12 mouse cellular contexts compared by ENCODE assay signal in the genomic region with DNA sequence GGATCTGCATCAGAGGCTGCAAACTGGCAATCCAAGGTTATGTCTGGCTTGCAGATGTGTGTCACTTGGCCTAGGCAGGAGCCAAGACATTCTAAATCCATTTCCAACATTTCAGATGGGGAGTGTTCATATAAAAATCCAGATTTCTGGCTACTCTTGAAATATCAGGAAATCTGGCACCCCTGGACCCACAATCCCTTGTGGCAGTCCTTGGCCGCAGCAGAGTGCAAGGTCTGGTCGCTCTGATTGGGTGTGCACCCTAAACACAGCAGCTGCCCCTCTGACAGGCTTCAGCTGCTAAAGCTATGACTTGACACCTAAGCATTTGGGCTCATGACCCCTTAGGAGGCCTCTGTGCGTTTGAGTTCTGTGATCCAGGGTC.
A peak's percentile ranks its signal among the peaks of the same experiment; 100 is the strongest.
DNase-seq lines count a peak whose midpoint lies in the region.
"Had no signal": no experiment of that assay in that cellular context is flagged by ENCODE, and none has a peak within 500 bp of the region (broad histone marks: within the 10 kb centered on the region; RNA-seq: fewer than 3 reads in every experiment).

No protein-coding gene starts in this region.

- intact Hi-C loops in gastrocnemius, postnatal 14 days (cut with DNase I; ENCODE audit: low total_unique reads), result no loop called here
- intact Hi-C loops in heart, postnatal 25 days (cut with DNase I), result no loop called here

- DNase-seq in heart, adult 18-20 months, result peak; percentile 21 to 48
- DNase-seq in heart, postnatal 4 days, result no peak
- DNase-seq in gastrocnemius, postnatal 14 days, result peak; percentile 32
- DNase-seq in heart, postnatal 25 days (ENCODE audit: low spot score), result peak; percentile 12
- peak; percentile 70 for DNase-seq in lung, postnatal 36 days
- no peak for DNase-seq in Muller cell, postnatal 12 days (ENCODE audit: inconsistent ontology term)
- DNase-seq in layer of hippocampus, postnatal 25 days (ENCODE audit: extremely low spot score in 1 of 2, low spot score in 1 of 2), result no peak
- DNase-seq in testis, postnatal 14 days (ENCODE audit: low spot score), result no peak
- DNase-seq: cerebellum, adult 9-10 months; kidney, adult 8-10 months; kidney, postnatal 25 days; thymus, postnatal 4 days had no signal

Comparison
In these comparisons a context has a peak if more than half of its experiments do, and no peak if none do; other contexts are left out.
1. DNase-seq: peak in heart, adult 18-20 months (2 of 2), gastrocnemius, postnatal 14 days (single experiment), heart, postnatal 25 days (single experiment) and lung, postnatal 36 days (single experiment); none in heart, postnatal 4 days (single experiment), Muller cell, postnatal 12 days (single experiment), layer of hippocampus, postnatal 25 days (0 of 2) and testis, postnatal 14 days (single experiment).